Mouse (Mus musculus) cerebellum, postnatal 4 days (tissue): ENCODE results near the gene Lemd2.
A peak's percentile ranks its signal among the peaks of the same experiment; 100 is the strongest.

Source experiments
- DNase-seq, 2 experiments: peaks; one replicate each; pipeline ENCODE4 v3.0.0; 2022; ENCODE audit warnings: low spot score in 2 of 2, mixed read lengths in 1 of 2

The Lemd2 gene

GRCm38 (mm10) chr17:27227258-27227657 is 23.0 kb upstream of the Lemd2 start:
- no peak for DNase-seq

GRCm38 (mm10) chr17:27226701-27227100 is 22.4 kb upstream of the Lemd2 start:
- DNase-seq = no peak

DNA sequence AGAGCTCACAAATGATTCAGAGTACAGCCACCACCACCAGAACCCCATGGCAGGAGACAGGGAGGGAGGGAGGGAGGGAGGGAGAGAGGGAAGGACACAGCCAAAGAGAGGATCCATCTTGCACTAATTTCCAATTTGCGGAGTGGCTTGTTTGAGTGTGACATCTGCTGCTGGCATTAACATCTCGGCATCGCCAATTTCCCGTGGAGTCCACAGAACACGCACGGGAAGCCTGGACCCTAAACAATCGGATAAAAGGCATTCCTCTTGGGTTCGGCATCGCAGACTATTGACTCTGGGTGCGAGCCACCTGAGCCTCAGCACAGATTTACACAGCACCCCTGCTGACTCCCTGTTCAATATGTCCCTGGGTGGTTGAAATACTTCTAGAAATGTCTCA is 21.5 kb upstream of the Lemd2 start:
- DNase-seq = no peak

DNA sequence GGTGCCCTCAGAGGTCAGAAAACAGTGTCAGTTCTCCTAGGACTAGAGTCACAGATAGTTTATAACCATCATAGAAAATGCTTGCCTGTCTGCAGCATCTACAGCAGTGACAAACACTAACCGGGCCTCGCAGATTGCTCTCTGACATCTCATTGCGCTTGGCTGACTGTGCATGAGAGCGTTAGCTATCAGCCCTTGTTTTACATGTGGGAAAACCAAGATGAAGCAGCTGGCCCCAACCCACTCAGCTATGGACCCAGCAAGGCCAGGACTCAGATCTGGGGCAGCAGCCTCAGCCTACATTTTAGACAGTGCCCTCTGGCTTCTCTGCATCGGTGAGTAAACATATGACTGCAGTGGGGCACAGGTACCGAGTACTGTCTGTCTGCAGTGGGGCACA is 19.6 kb upstream of the Lemd2 start:
- DNase-seq = no peak

DNA sequence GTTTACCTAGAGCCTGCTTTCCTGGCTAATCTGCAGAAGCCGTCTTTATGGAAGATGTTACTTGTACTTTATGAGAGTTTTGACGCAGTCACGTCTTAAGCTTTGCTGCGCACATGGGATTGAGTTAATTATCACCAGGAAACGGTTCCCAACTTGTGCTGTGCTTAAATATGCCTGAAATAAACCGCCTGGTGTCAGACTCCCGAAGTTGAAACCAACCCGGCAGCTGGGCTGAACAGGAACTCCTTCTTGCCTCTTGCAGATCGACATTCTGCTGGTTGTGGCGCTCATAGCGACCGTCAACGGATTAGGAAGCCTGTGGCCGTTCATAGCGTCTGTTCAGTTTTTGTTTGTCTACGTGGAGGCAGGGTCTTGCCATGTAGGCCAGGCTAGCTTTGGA is 17.3 kb upstream of the Lemd2 start:
- no peak for DNase-seq

DNA sequence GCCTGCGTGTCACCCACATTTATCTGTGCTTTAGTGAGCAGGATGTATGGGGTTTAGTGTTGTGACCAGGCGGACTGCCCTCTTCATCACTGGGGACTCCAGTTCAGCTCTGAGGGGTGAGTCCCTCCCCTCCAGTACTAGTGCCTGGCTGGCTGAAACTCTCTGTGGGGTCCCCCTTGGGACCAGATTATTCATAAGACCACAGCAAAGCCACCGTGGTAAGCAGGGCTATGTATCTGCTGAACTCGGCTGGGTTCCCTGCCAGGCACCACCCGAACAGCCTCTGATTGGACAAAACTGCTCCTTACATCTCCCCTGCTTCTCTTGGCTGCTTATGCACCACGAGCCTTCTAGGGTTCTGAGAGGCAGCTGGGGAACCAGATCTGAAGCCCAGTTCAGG is 14.6 kb upstream of the Lemd2 start:
- no peak for DNase-seq

DNA sequence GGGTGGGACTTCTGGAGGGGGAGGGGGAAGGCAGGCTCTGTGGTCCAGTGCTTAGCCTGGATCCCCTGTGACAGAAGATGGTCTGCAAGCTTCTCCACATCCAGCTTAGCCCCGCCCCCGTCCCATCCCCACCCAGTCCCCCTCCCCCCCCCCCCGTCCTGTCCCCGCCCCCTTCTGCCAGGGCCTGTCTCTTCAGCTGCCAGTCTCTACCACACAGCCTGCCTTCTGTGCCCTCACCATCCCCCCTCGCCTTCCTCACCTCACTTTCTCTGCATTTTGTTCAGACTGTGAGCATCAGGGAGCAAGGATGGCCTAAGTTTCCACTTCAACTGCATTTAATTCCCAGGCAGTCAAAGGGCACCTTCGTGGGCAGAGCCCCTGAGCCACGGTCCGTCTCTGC is 14.1 kb upstream of the Lemd2 start:
- no peak for DNase-seq

DNA sequence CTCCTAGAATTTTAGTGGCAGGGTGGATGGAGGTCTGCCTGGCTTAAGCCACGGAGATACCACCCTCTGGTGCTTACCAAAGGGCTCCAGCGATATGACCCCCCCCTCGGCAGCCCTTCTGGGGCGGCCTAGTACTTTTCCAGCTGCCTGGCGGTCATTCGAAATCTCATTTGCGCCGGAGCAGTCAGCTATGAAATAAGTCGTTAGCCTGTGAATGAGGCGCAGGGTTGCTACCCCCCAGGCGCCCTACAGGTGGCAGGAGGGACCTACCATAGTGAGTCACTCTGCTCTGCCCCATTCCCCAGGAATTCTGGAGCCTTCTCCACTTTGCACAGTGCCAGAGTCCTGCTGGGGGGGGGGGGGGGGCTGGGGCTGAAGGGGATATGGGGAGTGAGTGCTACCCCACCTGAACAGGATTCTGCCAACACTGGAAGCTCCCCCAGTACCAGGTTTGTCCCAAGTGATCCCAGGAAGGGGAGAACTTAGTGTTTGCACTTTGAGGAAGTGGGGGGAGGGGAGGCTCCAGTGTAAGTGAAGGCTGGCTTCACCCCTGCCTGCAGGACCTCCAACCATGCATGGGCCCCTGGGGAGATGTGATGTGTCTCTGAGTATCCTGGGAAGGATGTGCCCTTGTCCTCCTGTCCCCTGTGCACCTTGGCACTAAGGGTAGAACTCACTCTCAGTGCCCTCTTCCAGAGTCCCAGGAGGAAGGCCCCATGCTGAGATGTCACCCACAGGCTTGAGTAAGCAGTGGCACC is 8.7 kb upstream of the Lemd2 start:
- peak in 1 of 2 experiments; percentile 79 for DNase-seq

GRCm38 (mm10) chr17:27212006-27212405 is 7.7 kb upstream of the Lemd2 start:
- DNase-seq = no peak

GRCm38 (mm10) chr17:27207113-27207707 is 2.9 kb upstream of the Lemd2 start:
- no peak for DNase-seq

- DNase-seq = no peak
Measured at GRCm38 (mm10) chr17:27203358-27204074, 753 bp downstream of the Lemd2 start.

DNA sequence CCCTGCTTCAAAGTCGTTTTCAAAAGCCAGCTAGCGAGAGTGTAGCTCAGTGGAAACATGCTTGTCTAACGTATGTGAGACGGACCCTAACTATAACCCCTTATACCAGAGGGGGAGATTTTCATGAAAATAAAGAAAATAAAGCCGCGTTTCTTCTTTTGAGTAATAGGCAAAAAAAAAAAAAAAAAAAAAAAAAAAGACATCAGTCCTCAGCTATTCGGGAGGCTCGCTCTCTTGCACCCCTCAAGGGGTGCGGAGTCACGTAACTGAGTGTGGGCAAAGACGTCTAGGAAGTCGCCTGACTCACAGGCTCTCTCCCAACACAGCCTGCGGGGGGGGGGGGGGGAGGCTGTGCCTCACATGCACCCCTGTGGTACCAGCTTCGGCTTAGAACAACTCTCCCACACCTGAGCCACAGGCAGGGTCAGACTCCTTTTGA is 1.3 kb downstream of the Lemd2 start:
- no peak for DNase-seq

- DNase-seq = no peak
Measured at GRCm38 (mm10) chr17:27201981-27202380, 2.3 kb downstream of the Lemd2 start.

DNA sequence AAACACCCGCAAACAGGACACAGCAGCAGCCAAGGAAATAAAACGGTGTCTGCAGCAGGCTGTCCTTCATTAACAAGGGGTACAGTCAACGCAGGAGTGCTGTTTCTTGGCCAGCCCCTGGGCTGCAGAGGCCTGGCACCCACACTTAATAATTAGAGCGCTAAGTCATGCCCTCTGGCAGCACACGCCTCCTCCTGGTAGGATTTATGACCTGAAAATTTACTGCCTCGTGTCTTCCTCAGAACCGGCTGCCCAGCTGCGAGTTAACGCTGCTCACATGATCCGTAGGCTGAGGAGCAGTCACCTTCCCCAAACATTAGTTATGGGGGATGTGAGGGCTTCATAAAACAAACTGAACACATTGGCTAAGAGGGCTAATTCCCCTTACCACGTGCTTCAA is 3.5 kb downstream of the Lemd2 start:
- no peak for DNase-seq

- no peak for DNase-seq
Measured at GRCm38 (mm10) chr17:27199864-27200263, 4.4 kb downstream of the Lemd2 start.

DNA sequence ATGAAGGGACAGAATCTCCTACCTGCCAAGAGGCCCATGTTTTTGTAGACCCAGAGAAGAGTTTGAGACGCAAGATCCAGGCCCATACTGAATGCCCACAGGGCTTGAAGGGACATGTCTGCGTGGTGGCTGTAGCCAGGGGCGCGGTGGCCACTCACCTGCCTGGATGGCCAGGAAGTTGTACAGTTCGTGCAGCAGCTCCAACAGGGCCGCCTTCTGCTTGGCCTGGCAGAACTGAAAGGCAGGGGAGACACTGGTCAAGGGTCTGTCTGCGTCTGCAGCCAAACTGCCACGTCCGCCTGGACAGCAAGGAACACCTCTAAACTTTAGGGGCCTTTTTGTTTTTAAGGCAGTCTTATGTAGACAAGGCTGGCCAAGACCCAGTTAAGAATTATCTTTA is 5.1 kb downstream of the Lemd2 start:
- DNase-seq = no peak

- DNase-seq = no peak
Measured at GRCm38 (mm10) chr17:27196206-27196605, 8.1 kb downstream of the Lemd2 start.

- DNase-seq = no peak
Measured at GRCm38 (mm10) chr17:27194258-27195185, 9.7 kb downstream of the Lemd2 start.

DNA sequence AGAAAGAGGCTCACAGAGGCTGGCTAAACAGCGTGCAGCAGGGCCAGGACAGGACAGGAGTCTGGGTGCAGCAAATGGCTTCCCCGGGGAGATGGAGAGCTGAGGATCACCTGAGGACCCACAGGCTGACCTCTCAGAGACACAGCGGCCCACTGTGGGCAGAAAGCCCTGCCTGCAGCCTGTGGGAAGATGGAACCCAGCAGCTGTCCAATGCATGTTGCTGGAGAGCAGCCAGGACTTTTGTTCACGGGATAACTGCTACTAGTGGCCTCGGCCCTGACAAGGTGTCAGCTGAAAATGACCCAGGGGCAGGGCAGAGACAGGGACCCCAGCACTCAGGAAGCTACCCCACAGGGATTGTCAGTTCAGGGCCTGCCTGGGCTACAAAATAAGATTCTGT is 12.5 kb downstream of the Lemd2 start:
- no peak for DNase-seq

DNA sequence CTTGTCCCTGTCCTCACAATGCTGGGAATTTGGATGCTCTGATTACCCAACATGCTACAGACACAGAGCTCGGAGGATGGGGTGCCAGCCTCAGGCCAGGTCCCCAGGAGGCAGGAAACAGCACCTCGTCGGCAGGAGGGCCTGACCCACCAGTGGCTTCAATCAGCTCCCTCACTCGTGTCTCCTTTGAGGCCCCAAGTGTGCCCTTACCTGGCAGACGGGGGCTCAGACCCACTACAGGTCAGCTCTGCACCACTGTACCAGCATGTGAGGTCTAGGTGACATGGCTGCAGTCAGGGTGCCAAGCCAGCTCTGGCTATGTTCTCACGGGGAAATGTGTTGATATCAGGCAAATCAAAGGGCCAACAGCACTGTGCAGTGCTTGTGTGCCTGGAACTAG is 13.1 kb downstream of the Lemd2 start:
- no peak for DNase-seq

DNA sequence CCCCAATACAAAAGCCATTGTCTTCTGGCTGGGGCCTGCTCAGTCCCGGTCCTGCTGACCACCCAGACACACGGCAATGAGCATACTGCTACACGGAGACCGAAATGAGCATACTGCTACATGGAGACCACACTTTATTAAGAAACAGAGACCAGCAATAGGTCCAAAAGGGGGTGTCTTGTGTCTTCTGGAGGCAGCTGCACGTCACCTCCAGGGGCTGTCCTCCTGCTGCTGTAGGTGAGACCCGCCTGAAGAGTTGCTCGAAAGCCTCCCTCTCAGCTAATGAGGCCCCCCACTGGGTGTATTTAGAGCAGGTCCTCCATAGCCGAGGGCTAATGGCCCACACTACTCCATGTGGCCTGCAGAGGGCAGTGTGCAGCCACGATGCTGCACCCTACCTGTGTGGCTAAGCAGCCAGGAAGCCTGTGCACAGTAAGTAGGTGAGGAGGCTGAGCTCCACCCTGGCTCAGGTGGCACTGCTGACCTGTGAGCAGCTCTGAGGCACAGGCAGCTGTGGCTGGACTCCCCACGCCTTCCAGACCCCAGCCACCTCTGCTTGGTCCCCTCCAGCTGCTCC is 14.5 kb downstream of the Lemd2 start:
- peak; percentile 54 to 76 for DNase-seq
